Mouse (Mus musculus) embryonic facial prominence, embryonic 14.5 days (tissue): Measurements from ENCODE around the gene Dydc2. TPM values are rescaled to one million over a fixed set of nuclear protein-coding genes. Genes with fewer than 3 reads are reported as not detected.

Source experiments
- ATAC-seq: fragments of 200-750 bp; cut with Nextera tagmentation; 2 replicates; pipeline ENCODE4 v1.8.0; 2017; ENCODE audit warnings: low read depth, moderate number of reproducible peaks, moderate TSS enrichment
- DNase-seq: peaks from one replicate; pipeline ENCODE4 v3.0.0-alpha.2; 2015; ENCODE audit warnings: low spot score
- H3K27ac ChIP-seq: fragments of 300-500 bp; sonication (generic); replicated peaks from 2 replicates; pipeline ENCODE4 v1.5.1; 2014; ENCODE audit warnings: low read depth, mild to moderate bottlenecking, low read length, moderate library complexity
- H3K27me3 ChIP-seq: fragments of 300-500 bp; sonication (generic); replicated peaks from 2 replicates; pipeline ENCODE4 v1.6.1; 2014; ENCODE audit warnings: low read length; ENCODE audit not compliant: control insufficient read depth, insufficient read depth
- H3K36me3 ChIP-seq: fragments of 300-500 bp; sonication (generic); 2 replicates; pipeline ENCODE4 v1.6.1; 2014; ENCODE audit warnings: low read length, mixed read lengths; ENCODE audit not compliant: control insufficient read depth, insufficient read depth
- H3K4me1 ChIP-seq: fragments of 300-500 bp; sonication (generic); 2 replicates; pipeline ENCODE4 v1.6.1; 2014; ENCODE audit warnings: antibody characterized with exemption, low read length; ENCODE audit not compliant: control insufficient read depth, insufficient read depth
- H3K4me2 ChIP-seq: fragments of 300-500 bp; sonication (generic); 2 replicates; pipeline ENCODE4 v1.6.1; 2014; ENCODE audit warnings: low read depth, mild to moderate bottlenecking, low read length, moderate library complexity, mixed read lengths
- H3K4me3 ChIP-seq: fragments of 300-500 bp; sonication (generic); 2 replicates; pipeline ENCODE4 v1.5.1; 2014; ENCODE audit warnings: low read depth, mild to moderate bottlenecking, low read length
- H3K9ac ChIP-seq: fragments of 300-500 bp; sonication (generic); 2 replicates; pipeline ENCODE4 v1.6.1; 2014; ENCODE audit warnings: low read depth, mild to moderate bottlenecking, low read length, moderate library complexity, mixed read lengths
- H3K9me3 ChIP-seq: fragments of 300-500 bp; sonication (generic); 2 replicates; pipeline ENCODE4 v1.6.1; 2016; ENCODE audit warnings: low read length; ENCODE audit not compliant: control insufficient read depth
- WGBS: fragments of 180-500 bp; shearing (Covaris S2); extraction: QIAGEN DNeasy Blood & Tissue Kit; methylation state at CpG from one replicate; pipeline ENCODE4 v1.1.7; 2014; 5-methylcytosine and 5-hydroxymethylcytosine counted together
- polyA plus RNA-seq: library from polyadenylated mRNA; unstranded; fragments of >200 nt; fragmentation: Nextera tagmentation; extraction: Ambion mirVana; gene quantifications from 2 replicates; pipeline ENCODE4 v1.2.1, GENCODE M21; 2014

The Dydc2 gene
- polyA plus RNA-seq, 1 experiment from 2014 or later = 0.29 TPM

DNA sequence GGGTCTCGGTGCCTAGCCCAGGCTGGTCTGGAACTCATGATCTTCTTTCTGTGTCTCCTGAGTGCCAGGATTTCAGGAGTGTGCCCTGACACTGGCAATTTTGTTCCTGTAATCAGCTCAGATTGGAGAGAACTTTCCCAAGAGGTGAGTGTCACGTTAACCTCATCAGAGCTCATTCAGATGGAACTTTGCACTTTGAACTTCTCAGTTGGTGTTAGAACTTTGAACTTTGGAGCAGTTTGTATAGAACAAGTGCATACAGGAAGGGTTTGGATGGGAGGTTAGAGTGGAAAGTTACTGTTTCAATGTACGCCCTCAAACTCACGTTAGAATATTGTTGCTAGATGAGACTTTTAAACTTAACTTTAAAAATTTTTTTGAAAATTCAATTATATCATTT lies 39.7 kb downstream of the Dydc2 start:
- DNase-seq (no peak), ATAC-seq (no peak)
- H3K4me1 ChIP-seq = no peaks in the 10 kb centered on the region
- no peak overlapping the region for H3K4me2 ChIP-seq
- WGBS = 67% methylated on average over 4 of the region's 4 CpGs
- no peak overlapping the region for H3K4me3 ChIP-seq
- no peaks in the 10 kb centered on the region for H3K27me3 ChIP-seq
- no peak overlapping the region for H3K27ac ChIP-seq
- H3K9me3 ChIP-seq = no peaks in the 10 kb centered on the region
- H3K36me3 ChIP-seq = no peaks in the 10 kb centered on the region
- H3K9ac ChIP-seq = no peak overlapping the region

DNA sequence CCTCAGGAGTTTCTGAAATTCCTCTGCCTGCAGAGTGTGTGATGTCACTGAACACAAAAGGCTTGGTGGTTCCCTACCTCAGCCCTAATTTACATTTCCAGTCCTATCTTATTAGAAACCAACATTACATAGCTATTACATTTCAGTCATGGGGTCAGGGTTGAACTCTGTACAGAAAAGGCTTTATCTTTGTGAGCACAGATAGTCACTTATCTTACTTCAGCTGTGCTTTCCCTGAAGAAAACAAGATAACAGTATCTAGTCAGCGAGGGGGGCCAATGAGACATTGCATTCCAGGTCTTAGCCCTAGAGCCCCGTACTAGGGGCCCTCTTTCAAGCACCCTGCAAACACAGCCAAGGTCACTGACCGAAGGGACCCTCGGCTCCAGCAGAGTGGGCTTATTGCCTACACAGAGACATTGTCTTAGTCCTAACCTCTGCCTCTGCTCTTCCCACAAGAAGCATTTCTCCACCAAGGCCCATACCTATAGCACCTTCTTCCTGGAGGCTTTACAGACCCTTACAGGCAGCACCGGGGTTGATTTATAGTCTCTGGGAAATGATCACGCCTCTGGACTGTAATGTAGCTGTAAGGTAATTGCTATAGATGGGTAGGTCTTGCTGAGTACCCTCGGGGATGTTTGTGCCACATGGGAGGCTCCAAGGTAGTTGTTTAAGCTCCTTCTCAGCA lies 43.3 kb downstream of the Dydc2 start:
- Histone ChIP-seq H3K27me3 (no peaks in the 10 kb centered on the region), H3K4me2 (no peak overlapping the region), H3K27ac (no peak overlapping the region), H3K36me3 (no peaks in the 10 kb centered on the region), H3K9ac (no peak overlapping the region), H3K4me3 (no peak overlapping the region), H3K9me3 (no peaks in the 10 kb centered on the region), H3K4me1 (no peaks in the 10 kb centered on the region)
- ATAC-seq = no peak
- 76% methylated on average over 7 of the region's 7 CpGs for WGBS
- DNase-seq = no peak

DNA sequence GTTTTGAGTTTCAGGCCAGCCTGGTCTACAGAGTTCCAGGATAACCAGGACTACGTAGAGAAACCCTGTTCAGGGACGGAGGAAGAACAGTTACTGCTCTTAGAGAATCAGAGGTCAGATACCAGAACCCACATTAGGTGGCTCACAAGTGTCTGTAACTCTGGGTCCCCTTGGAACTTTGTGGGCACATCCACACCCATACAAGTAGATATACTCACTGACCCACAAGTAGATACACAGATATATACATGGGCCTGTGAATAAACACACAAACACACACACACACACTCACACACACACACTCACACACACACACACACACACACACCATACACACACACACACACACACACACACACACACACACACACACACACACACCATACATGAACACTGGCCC lies 43.9 kb downstream of the Dydc2 start:
- H3K27me3 ChIP-seq = no peaks in the 10 kb centered on the region
- H3K4me1 ChIP-seq = no peaks in the 10 kb centered on the region
- no peaks in the 10 kb centered on the region for H3K36me3 ChIP-seq
- no peaks in the 10 kb centered on the region for H3K9me3 ChIP-seq
- no peak overlapping the region for H3K4me2 ChIP-seq
- DNase-seq = no peak
- 90% methylated on average over 2 of the region's 2 CpGs for WGBS
- H3K9ac ChIP-seq = no peak overlapping the region
- ATAC-seq = no peak
- no peak overlapping the region for H3K4me3 ChIP-seq
- no peak overlapping the region for H3K27ac ChIP-seq

DNA sequence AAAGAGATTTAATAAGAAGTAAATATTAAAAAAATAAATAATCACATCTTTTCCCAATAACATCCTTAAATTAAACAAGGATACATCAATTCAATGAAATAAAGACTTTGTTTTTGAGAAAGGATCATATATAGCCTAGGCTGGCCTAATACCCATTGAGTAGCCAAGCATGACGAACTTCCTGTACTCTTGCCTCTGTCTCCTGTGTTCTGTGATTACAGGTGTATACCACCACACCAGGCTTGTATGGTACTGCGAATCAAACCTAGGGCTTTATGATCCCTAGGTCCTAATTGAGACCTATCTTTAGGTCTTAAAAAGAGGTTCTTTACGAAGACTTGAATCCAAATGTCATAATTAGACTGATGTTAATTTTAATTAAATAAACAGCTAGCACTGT lies 47.8 kb downstream of the Dydc2 start:
- Histone ChIP-seq H3K27me3 (no peaks in the 10 kb centered on the region), H3K4me2 (no peak overlapping the region), H3K4me1 (no peaks in the 10 kb centered on the region), H3K36me3 (no peaks in the 10 kb centered on the region), H3K4me3 (no peak overlapping the region), H3K9me3 (no peaks in the 10 kb centered on the region), H3K9ac (no peak overlapping the region), H3K27ac (no peak overlapping the region)
- DNase-seq (no peak), ATAC-seq (no peak)
- WGBS = 84% methylated on average over 3 of the region's 3 CpGs

DNA sequence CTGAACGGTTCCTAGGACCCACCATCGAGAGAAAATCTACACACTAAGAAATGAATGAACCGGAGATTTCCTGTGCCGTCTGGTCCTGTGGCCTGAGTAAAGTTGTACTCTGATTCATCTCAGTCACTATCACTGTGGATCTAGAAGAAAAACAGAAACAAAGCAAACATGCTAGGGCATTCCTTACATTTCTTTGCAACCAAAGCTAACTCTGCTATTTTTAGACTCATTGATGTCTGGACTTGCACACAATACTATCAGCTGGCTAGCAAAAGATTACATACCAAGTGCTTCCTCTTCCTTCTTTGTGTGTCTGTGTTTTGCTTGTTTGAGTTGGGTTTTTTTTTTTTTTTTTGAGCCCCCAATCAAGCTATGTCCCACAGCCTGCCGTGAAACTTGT lies 51.5 kb downstream of the Dydc2 start:
- no peak overlapping the region for H3K27ac ChIP-seq
- H3K4me3 ChIP-seq = no peak overlapping the region
- no peaks in the 10 kb centered on the region for H3K9me3 ChIP-seq
- H3K36me3 ChIP-seq = no peaks in the 10 kb centered on the region
- ATAC-seq (no peak), DNase-seq (no peak)
- WGBS = 62% methylated on average over 5 of the region's 5 CpGs
- no peak overlapping the region for H3K9ac ChIP-seq
- no peaks in the 10 kb centered on the region for H3K27me3 ChIP-seq
- H3K4me1 ChIP-seq = peaks cover 5% of the 10 kb centered on the region
- no peak overlapping the region for H3K4me2 ChIP-seq

DNA sequence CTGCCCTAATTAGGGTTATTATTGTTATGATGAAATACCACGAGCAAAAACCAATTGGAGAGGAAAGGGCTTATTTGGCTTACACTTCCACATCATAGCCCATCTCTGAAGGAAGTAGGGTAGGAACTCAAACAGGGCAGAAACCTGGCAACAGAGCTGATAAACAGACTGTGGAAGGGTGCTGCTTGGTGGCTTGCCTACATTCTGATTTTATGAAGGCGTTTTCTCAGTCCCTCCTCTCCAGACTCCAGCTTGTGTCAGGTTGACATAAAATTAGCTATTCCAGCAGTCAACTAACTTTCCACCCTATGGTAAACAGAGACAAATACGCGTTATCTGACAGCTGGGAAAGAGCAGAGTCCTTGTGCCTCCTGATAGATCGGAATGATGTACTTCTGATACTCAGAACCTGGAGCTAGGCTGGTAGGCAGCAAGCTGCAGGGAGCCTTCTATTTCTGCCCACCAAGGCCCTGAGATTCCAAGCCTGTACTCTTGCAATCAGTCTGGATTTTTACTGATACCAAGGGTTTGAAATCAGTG lies 54.2 kb downstream of the Dydc2 start:
- no peak for ATAC-seq
- H3K4me3 ChIP-seq = no peak overlapping the region
- no peak overlapping the region for H3K4me2 ChIP-seq
- H3K9me3 ChIP-seq = no peaks in the 10 kb centered on the region
- no peak overlapping the region for H3K27ac ChIP-seq
- no peak for DNase-seq
- H3K9ac ChIP-seq = no peak overlapping the region
- H3K4me1 ChIP-seq = peaks cover 5% of the 10 kb centered on the region
- H3K36me3 ChIP-seq = no peaks in the 10 kb centered on the region
- no peaks in the 10 kb centered on the region for H3K27me3 ChIP-seq
- 75% methylated on average over 5 of the region's 5 CpGs for WGBS

DNA sequence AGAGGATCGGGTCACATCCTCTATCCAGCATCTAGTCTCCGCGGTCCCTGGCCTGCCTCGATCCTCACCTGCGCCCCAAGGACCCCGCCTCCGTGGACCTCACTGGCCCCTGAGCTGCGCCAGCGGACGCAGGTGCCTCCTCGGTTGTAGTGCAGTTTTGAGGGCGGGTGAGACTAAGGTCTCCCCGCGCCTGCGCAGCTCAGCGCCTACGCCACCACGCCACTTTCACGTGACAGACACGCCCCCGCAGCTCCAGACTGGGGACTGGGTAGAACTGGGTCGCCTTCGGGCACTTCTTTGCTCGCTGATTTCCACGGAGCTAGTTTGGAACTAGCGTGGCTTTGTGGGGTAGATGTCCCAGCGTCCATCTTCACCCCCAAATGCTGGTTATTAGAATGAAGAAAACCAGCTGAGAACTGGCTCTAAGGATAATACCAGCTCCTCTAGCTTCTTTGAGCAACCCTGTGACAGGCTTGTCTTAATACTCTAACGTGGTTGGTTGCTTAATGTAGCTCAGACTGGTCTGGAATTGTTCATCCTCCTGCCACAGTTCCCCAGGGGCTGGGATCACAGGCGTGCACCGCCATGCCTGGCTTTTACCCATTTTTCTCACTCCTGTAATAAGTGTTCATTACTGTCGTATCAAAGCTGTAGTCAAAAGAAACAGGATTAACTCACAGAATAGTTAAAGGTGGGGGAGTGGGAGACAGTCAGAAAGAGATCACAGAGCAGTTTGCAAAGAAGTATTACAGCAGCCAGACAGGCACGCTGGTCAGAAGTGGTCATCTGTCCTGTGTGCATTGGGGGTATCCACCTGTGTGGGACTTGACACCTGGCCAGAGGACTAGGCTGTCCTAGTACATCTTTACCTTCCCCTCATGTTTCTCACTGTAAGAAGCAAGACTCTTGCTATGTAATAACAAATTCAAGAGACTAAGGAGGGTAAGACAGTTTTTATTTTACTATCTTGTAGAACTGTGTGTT lies 55.1 kb downstream of the Dydc2 start, which contains the start of gene Fam213a:
TSS of gene Fam213a (minus strand) at position 159 of the 984 bp plus-strand sequence.
- Histone ChIP-seq H3K27me3 (no peaks in the 10 kb centered on the region), H3K4me3 (peak within 1 kb of the TSS; percentile 62), H3K4me2 (peak within 1 kb of the TSS; percentile 64), H3K9me3 (no peaks in the 10 kb centered on the region), H3K27ac (peak within 1 kb of the TSS; percentile 41; the same call in 1 of the 2 replicates), H3K4me1 (peaks cover 5% of the 10 kb centered on the region), H3K36me3 (no peaks in the 10 kb centered on the region), H3K9ac (peak within 1 kb of the TSS; percentile 69)
- ATAC-seq (peak; percentile 98), DNase-seq (peak; percentile 95)
- 3% methylated on average over 31 of the region's 32 CpGs for WGBS

DNA sequence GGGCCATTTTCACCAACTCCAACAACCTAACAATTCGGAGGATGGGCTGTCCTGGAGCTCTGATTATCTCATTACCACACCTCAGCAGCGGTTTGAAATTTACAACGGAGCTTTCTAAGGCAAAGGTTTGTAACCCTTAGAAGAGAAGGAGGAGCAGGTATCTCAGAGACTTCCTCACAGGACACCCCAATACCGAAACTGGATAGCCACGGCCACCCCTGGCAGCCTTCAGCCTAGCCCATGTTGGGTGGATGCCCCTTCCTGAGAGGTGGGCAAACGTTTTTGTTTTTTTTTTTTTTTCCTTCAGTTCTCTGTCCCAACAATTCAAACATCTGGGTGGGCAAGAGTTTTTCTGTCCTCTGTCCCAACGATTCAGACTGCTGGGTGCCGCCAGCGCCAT lies 55.9 kb downstream of the Dydc2 start:
- 18% methylated on average over 9 of the region's 9 CpGs for WGBS
- no peaks in the 10 kb centered on the region for H3K36me3 ChIP-seq
- peak overlapping the region; percentile 69 for H3K9ac ChIP-seq
- H3K9me3 ChIP-seq = no peaks in the 10 kb centered on the region
- DNase-seq (no peak), ATAC-seq (no peak)
- H3K4me2 ChIP-seq = peak overlapping the region; percentile 64
- H3K27ac ChIP-seq = no peak overlapping the region
- no peaks in the 10 kb centered on the region for H3K27me3 ChIP-seq
- H3K4me3 ChIP-seq = peak overlapping the region; percentile 62
- peaks cover 11% of the 10 kb centered on the region for H3K4me1 ChIP-seq
